Mouse (Mus musculus) stomach, embryonic 16.5 days (tissue): Measurements from ENCODE around the gene Mphosph8. TPM values are rescaled to one million over a fixed set of nuclear protein-coding genes. Genes with fewer than 3 reads are reported as not detected.

ENCODE experiments used
- ATAC-seq: fragments of 200-750 bp; cut with Nextera tagmentation; 2 replicates; pipeline ENCODE4 v1.8.0; 2017; ENCODE audit warnings: moderate number of reproducible peaks, moderate TSS enrichment; ENCODE audit not compliant: insufficient read depth, low FRiP score
- H3K27ac ChIP-seq: fragments of 300-500 bp; sonication (generic); 2 replicates; pipeline ENCODE4 v1.5.1; 2014; ENCODE audit warnings: low read length
- H3K27me3 ChIP-seq: fragments of 300-500 bp; sonication (generic); 2 replicates; pipeline ENCODE4 v1.6.1; 2014; ENCODE audit warnings: low read length, control low read depth, mixed read lengths; ENCODE audit not compliant: control insufficient read depth, insufficient read depth
- H3K36me3 ChIP-seq: fragments of 300-500 bp; sonication (generic); 2 replicates; pipeline ENCODE4 v1.6.1; 2014; ENCODE audit warnings: low read length; ENCODE audit not compliant: control insufficient read depth, insufficient read depth
- H3K4me1 ChIP-seq: fragments of 300-500 bp; sonication (generic); 2 replicates; pipeline ENCODE4 v1.6.1; 2014; ENCODE audit warnings: low read length, control low read depth, mixed read lengths; ENCODE audit not compliant: control insufficient read depth, insufficient read depth
- H3K4me2 ChIP-seq: fragments of 300-500 bp; sonication (generic); 2 replicates; pipeline ENCODE4 v1.6.1; 2014; ENCODE audit warnings: low read depth, low read length, mixed read lengths
- H3K4me3 ChIP-seq: fragments of 300-500 bp; sonication (generic); replicated peaks from 2 replicates; pipeline ENCODE4 v1.5.1; 2014; ENCODE audit warnings: mild to moderate bottlenecking, low read length
- H3K9ac ChIP-seq: fragments of 300-500 bp; sonication (generic); 2 replicates; pipeline ENCODE4 v1.6.1; 2014; ENCODE audit warnings: low read length
- H3K9me3 ChIP-seq: fragments of 300-500 bp; sonication (generic); replicated peaks from 2 replicates; pipeline ENCODE4 v1.6.1; 2016; ENCODE audit warnings: low read length, control low read depth; ENCODE audit not compliant: control insufficient read depth
- WGBS: fragments of 180-500 bp; shearing (Covaris S2); extraction: QIAGEN DNeasy Blood & Tissue Kit; methylation state at CpG from one replicate; pipeline ENCODE4 v1.1.7; 2014; 5-methylcytosine and 5-hydroxymethylcytosine counted together
- polyA plus RNA-seq: library from polyadenylated mRNA; unstranded; fragments of >200 nt; fragmentation: Nextera tagmentation; extraction: Ambion mirVana; gene quantifications from 2 replicates; pipeline ENCODE4 v1.2.1, GENCODE M21; 2015

Gene Mphosph8
- polyA plus RNA-seq: 21.9 and 22.6 TPM in 2 replicates

- Histone ChIP-seq H3K4me2 (peak within 1 kb of the TSS; percentile 88), H3K27me3 (no peaks in the 10 kb centered on the region), H3K27ac (peak within 1 kb of the TSS; percentile 92), H3K4me3 (peak within 1 kb of the TSS; percentile 80), H3K4me1 (peaks cover 8% of the 10 kb centered on the region), H3K36me3 (peaks cover 4% of the 10 kb centered on the region; the same call in 1 of the 2 replicates), H3K9ac (peak within 1 kb of the TSS; percentile 88), H3K9me3 (no peaks in the 10 kb centered on the region)
- peak; percentile 100 for ATAC-seq
- WGBS: under 1% methylated on average over 68 of the region's 70 CpGs
These were observed at the start of gene Mphosph8 for GRCm38 (mm10) chr14:56667969-56668802. Mphosph8 (plus strand) TSS chr14:56668248.

GRCm38 (mm10) chr14:56620425-56620824 is 47.6 kb upstream of the Mphosph8 start:
- WGBS: 75% methylated on average over 8 of the region's 8 CpGs
- ATAC-seq: no peak

GRCm38 (mm10) chr14:56626202-56626601 is 41.8 kb upstream of the Mphosph8 start:
- H3K36me3 ChIP-seq: peaks cover 18% of the 10 kb centered on the region; the same call in 1 of the 2 replicates
- no peak overlapping the region for H3K9ac ChIP-seq
- ATAC-seq: peak; percentile 50; the same call in 1 of the 2 replicates
- no peak overlapping the region for H3K4me2 ChIP-seq
- WGBS: 72% methylated on average over 4 of the region's 4 CpGs
- no peaks in the 10 kb centered on the region for H3K27me3 ChIP-seq
- no peaks in the 10 kb centered on the region for H3K9me3 ChIP-seq
- H3K4me1 ChIP-seq: no peaks in the 10 kb centered on the region
- no peak overlapping the region for H3K27ac ChIP-seq
- H3K4me3 ChIP-seq: no peak overlapping the region

More at GRCm38 (mm10) chr14:56620425-56620824, 47.6 kb upstream of the Mphosph8 start:
- H3K4me3 ChIP-seq: no peak overlapping the region
- no peak overlapping the region for H3K4me2 ChIP-seq
- no peak overlapping the region for H3K27ac ChIP-seq
- H3K36me3 ChIP-seq: peaks cover 11% of the 10 kb centered on the region; the same call in 1 of the 2 replicates
- H3K4me1 ChIP-seq: no peaks in the 10 kb centered on the region
- H3K9ac ChIP-seq: no peak overlapping the region
- H3K9me3 ChIP-seq: no peaks in the 10 kb centered on the region
- no peaks in the 10 kb centered on the region for H3K27me3 ChIP-seq

- Histone ChIP-seq H3K9ac (no peak overlapping the region), H3K4me1 (no peaks in the 10 kb centered on the region), H3K27me3 (no peaks in the 10 kb centered on the region), H3K4me3 (no peak overlapping the region), H3K27ac (no peak overlapping the region), H3K36me3 (peaks cover 18% of the 10 kb centered on the region; the same call in 1 of the 2 replicates), H3K4me2 (no peak overlapping the region), H3K9me3 (no peaks in the 10 kb centered on the region)
- WGBS: 86% methylated on average over 3 of the region's 3 CpGs
- ATAC-seq: no peak
These were observed 39.7 kb upstream of the Mphosph8 start for GRCm38 (mm10) chr14:56628336-56628735.

GRCm38 (mm10) chr14:56631109-56631508 is 36.9 kb upstream of the Mphosph8 start:
- Histone ChIP-seq H3K4me2 (no peak overlapping the region), H3K4me1 (no peaks in the 10 kb centered on the region), H3K36me3 (peaks cover 15% of the 10 kb centered on the region; the same call in 1 of the 2 replicates), H3K27ac (no peak overlapping the region), H3K27me3 (no peaks in the 10 kb centered on the region), H3K9ac (no peak overlapping the region), H3K4me3 (no peak overlapping the region), H3K9me3 (no peaks in the 10 kb centered on the region)
- WGBS: 96% methylated on average over 2 of the region's 2 CpGs
- ATAC-seq: no peak

GRCm38 (mm10) chr14:56647206-56647605 is 20.8 kb upstream of the Mphosph8 start:
- no peaks in the 10 kb centered on the region for H3K27me3 ChIP-seq
- no peak overlapping the region for H3K9ac ChIP-seq
- 61% methylated on average over 7 of the region's 7 CpGs for WGBS

GRCm38 (mm10) chr14:56649448-56649847 is 18.6 kb upstream of the Mphosph8 start:
- H3K36me3 ChIP-seq: peaks cover 15% of the 10 kb centered on the region
- H3K9ac ChIP-seq: no peak overlapping the region
- no peak for ATAC-seq
- no peaks in the 10 kb centered on the region for H3K27me3 ChIP-seq
- no peak overlapping the region for H3K4me2 ChIP-seq
- H3K27ac ChIP-seq: no peak overlapping the region
- H3K9me3 ChIP-seq: no peaks in the 10 kb centered on the region
- no peaks in the 10 kb centered on the region for H3K4me1 ChIP-seq
- no peak overlapping the region for H3K4me3 ChIP-seq

More at GRCm38 (mm10) chr14:56647206-56647605, 20.8 kb upstream of the Mphosph8 start:
- no peak for ATAC-seq
- H3K4me2 ChIP-seq: no peak overlapping the region
- no peak overlapping the region for H3K27ac ChIP-seq
- no peaks in the 10 kb centered on the region for H3K4me1 ChIP-seq
- H3K36me3 ChIP-seq: peaks cover 4% of the 10 kb centered on the region; the same call in 1 of the 2 replicates
- H3K9me3 ChIP-seq: no peaks in the 10 kb centered on the region
- H3K4me3 ChIP-seq: no peak overlapping the region

- Histone ChIP-seq H3K36me3 (no peaks in the 10 kb centered on the region), H3K27me3 (no peaks in the 10 kb centered on the region), H3K4me1 (peaks cover 8% of the 10 kb centered on the region), H3K9me3 (no peaks in the 10 kb centered on the region), H3K4me3 (no peak overlapping the region), H3K9ac (no peak overlapping the region), H3K27ac (no peak overlapping the region), H3K4me2 (no peak overlapping the region)
- WGBS: 45% methylated on average over 5 of the region's 5 CpGs
- ATAC-seq: no peak
These were observed 2.4 kb upstream of the Mphosph8 start for GRCm38 (mm10) chr14:56665651-56666050.

- H3K36me3 ChIP-seq: no peaks in the 10 kb centered on the region
- 85% methylated on average over 3 of the region's 3 CpGs for WGBS
These were observed 1.1 kb upstream of the Mphosph8 start for GRCm38 (mm10) chr14:56666909-56667308.

More at GRCm38 (mm10) chr14:56666909-56667308, 1.1 kb upstream of the Mphosph8 start:
- Histone ChIP-seq H3K27ac (no peak overlapping the region), H3K4me3 (no peak overlapping the region), H3K9me3 (no peaks in the 10 kb centered on the region), H3K9ac (no peak overlapping the region), H3K4me2 (no peak overlapping the region), H3K4me1 (peaks cover 8% of the 10 kb centered on the region), H3K27me3 (no peaks in the 10 kb centered on the region)
- ATAC-seq: no peak
